Mouse (Mus musculus): ENCODE measurements at regions not wholly inside any gene's neighbourhood (a gene's known extent, or its start where the extent isn't known, plus 50 kb on each side); places are given as distances from the start of the nearest gene placed in this dataset.

DNA sequence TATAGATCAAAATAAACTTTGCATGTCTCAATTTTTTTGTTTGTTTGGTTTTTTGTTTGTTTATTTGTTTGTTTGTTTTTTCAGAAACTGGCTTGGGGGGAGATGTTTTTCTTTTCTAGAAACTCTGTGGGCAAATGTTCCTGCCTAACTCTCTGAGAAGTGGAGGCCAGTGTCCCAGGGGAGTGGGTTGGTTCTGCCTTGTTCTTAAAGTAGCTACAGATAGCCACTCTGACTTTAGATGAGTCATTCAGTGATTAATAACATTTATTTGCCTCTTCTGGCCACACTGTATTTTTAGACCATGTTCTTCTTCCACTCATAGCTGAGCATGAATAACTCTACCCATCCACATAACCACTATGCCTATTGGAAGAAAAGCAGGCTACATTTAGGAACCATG lies 405.6 kb upstream of the Adamts16 start:
- DNase-seq (ENCODE audit: low spot score in 2 of 2): no peak

DNA sequence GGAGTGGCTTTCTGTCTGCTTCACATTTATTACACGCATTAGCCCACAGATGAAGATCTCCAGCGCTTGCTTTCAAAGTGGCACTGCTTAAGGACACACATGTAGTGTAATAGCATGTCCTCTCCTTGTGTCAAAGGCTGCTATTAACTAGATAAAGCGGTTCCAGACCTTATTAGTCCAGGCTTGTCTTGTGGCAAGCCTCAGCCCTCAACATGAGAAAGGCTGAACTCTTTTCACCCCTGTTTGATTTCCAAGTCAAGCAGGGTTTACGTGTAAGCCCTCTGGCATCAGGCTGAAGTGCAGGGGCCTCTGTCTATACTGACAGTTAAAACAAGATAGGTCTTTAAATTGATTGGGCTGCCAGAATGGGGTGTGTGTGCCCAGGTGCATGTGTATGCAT lies 403.7 kb upstream of the Adamts16 start:
- no peak for DNase-seq (ENCODE audit: low spot score in 2 of 2)

DNA sequence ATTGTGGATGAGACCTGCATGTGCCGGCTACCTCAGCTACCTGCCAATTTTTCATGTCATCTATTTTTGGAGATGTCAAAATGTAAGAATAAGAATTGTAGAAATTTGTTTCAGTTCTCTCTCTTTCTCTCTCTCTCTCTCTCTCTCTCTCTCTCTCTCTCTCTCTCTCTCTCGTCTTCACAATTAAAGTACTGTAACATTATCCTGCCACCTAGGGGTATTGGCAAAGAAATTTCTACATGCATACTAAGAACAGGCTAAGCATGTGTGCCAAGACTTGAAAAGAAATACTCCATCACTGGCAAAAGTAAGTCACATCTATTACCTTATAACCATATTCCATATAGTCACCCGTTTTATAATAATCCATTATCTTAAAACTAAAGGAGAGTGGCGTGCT lies 398.2 kb upstream of the Adamts16 start:
- DNase-seq (ENCODE audit: low spot score in 2 of 2): no peak

GRCm38 (mm10) chr13:71235338-71235737 lies 393.7 kb upstream of the Adamts16 start:
- DNase-seq (ENCODE audit: low spot score in 2 of 2): no peak

DNA sequence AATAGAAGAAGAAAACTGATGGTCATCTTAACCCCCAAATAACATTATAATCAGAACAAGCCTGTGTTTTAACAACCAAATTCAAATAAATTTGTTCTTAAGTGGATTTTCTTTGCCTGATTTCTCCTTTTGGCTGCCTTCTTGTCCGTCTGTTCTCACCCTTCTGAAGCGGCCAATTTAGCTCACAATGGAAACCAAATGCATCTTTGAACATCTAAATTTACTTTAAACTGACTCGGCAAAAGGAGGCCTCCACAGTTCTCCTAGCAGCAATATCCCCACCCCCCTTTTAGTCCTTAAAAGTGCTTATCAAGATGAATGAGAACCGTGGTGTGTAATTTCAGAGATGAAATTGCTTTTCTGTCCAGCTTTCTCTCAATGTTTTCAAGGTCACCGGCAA lies 389.6 kb upstream of the Adamts16 start:
- DNase-seq (ENCODE audit: low spot score in 2 of 2): peak in 1 of 2 experiments; percentile 17

- DNase-seq (ENCODE audit: low spot score in 2 of 2): no peak
These were observed 373.2 kb upstream of the Adamts16 start for GRCm38 (mm10) chr13:71214776-71215175.

- no peak for DNase-seq (ENCODE audit: low spot score in 2 of 2)
These were observed 369.8 kb upstream of the Adamts16 start for GRCm38 (mm10) chr13:71211363-71211762.

- peak in 1 of 2 experiments; percentile 5 for DNase-seq (ENCODE audit: low spot score in 2 of 2)
These were observed 369.1 kb upstream of the Adamts16 start for GRCm38 (mm10) chr13:71210658-71211251.

DNA sequence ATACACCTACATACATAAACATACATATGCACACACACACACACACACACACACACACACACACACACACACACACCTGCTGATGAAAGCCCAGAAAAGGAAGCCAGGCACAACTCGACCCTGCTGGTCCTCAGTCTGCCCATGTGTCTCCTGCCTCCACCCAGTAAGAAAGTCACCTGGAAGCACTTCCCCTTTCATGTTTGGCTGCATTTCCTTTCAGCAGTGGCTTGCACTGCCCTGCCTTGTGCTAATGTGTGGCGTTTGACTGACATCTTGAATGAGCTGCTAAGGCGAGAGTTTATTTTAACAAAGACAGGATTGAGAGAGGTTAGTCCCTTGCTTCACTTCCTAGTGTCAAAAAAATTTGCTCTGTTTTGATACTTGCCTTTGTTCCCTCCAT lies 364.1 kb upstream of the Adamts16 start:
- no peak for DNase-seq (ENCODE audit: low spot score in 2 of 2)

GRCm38 (mm10) chr13:71200656-71201055 lies 359.0 kb upstream of the Adamts16 start:
- DNase-seq (ENCODE audit: low spot score in 2 of 2): no peak

DNA sequence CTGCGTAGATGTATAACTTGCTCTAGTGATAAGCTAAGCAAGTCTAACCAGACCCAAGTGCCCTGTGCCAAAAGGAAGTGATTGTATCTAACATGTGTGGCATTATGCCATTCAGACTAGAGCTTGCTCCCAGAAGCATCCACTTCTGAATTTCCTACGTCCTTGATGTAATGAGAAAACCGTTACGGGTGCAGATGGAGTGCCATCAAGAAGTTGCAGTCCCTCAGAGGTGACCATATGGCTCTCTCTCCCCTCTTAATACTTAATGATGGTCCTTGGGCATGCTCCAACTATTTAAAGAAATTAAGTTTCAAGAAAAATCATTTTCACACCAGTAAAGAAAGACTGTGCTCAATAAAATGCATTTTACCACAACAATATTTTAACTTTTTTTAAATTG lies 354.1 kb upstream of the Adamts16 start:
- no peak for DNase-seq (ENCODE audit: low spot score in 2 of 2)

GRCm38 (mm10) chr13:71184500-71184899 lies 342.9 kb upstream of the Adamts16 start:
- no peak for DNase-seq (ENCODE audit: low spot score in 2 of 2)

DNA sequence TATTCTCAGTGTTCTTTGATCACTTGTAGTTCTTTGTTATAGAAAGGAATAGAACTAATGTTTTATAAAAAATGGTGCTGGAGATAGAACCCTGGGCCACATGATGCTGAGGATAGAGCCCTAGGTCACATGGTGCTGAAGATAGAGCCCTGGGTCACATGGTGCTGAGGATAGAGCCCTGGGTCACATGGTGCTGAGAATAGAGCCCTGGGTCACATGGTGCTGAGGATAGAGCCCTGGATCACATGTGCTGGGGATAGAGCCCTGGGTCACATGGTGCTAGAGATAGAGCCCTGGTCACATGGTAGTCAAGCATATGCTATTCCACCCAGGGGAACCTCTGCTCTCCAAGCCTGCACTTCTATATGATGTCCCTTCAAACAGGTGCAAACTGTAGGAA lies 337.5 kb upstream of the Adamts16 start:
- no peak for DNase-seq (ENCODE audit: low spot score in 2 of 2)

DNA sequence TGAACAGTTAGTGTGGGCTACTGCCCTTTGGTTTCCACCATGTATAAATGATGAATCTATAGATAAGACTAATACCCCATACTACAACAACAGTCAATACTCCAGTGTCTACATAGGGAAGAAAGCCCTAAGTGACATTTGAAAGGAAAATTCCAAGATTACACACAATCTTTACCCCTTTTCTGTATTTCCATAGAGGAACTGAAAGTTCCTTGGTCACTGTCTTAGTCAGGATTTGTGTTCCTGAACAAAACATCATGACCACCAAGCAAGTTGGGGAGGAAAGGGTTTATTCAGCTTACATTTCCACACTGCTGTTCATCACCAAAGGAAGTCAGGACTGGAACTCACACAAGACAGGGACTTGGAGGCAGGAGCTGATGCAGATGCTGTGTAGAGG lies 332.7 kb upstream of the Adamts16 start:
- DNase-seq (ENCODE audit: low spot score in 2 of 2): no peak

- DNase-seq (ENCODE audit: low spot score in 2 of 2): no peak
These were observed 324.6 kb upstream of the Adamts16 start for GRCm38 (mm10) chr13:71166226-71166625.

- DNase-seq (ENCODE audit: low spot score in 2 of 2): no peak
These were observed 323.7 kb upstream of the Adamts16 start for GRCm38 (mm10) chr13:71165096-71165920.

- DNase-seq (ENCODE audit: low spot score in 2 of 2): no peak
These were observed 322.4 kb upstream of the Adamts16 start for GRCm38 (mm10) chr13:71164012-71164411.

DNA sequence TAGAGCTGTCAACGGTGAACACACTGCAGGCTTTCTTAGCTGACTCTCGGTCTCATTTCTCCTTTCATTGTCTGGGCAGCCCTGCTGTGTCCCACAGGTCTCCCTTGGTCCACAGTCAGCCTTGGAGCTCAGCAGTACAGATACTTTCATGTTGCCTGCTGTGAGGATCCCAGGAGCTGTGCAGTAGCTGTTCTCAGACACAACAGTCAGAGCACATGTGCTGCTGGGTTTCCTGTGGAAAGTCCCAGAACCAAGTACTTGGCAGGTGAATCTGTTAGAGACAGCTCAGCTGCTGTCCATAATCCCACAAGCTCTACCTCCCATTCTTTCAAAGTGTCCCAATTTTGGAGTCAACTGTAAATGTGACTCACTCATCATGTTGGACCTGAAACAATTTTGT lies 321.3 kb upstream of the Adamts16 start:
- no peak for DNase-seq (ENCODE audit: low spot score in 2 of 2)

- peak in 1 of 2 experiments; percentile 11 for DNase-seq (ENCODE audit: low spot score in 2 of 2)
These were observed 316.8 kb upstream of the Adamts16 start for GRCm38 (mm10) chr13:71158300-71158860.

- peak; percentile 8 to 16 for DNase-seq (ENCODE audit: low spot score in 2 of 2)
These were observed 316.2 kb upstream of the Adamts16 start for GRCm38 (mm10) chr13:71157656-71158299.

GRCm38 (mm10) chr13:71150092-71150491 lies 308.5 kb upstream of the Adamts16 start:
- DNase-seq (ENCODE audit: low spot score in 2 of 2): no peak

GRCm38 (mm10) chr13:71149303-71149696 lies 307.7 kb upstream of the Adamts16 start:
- no peak for DNase-seq (ENCODE audit: low spot score in 2 of 2)

Data from right cerebral cortex, adult 2 months (tissue).